In the genomic region with DNA sequence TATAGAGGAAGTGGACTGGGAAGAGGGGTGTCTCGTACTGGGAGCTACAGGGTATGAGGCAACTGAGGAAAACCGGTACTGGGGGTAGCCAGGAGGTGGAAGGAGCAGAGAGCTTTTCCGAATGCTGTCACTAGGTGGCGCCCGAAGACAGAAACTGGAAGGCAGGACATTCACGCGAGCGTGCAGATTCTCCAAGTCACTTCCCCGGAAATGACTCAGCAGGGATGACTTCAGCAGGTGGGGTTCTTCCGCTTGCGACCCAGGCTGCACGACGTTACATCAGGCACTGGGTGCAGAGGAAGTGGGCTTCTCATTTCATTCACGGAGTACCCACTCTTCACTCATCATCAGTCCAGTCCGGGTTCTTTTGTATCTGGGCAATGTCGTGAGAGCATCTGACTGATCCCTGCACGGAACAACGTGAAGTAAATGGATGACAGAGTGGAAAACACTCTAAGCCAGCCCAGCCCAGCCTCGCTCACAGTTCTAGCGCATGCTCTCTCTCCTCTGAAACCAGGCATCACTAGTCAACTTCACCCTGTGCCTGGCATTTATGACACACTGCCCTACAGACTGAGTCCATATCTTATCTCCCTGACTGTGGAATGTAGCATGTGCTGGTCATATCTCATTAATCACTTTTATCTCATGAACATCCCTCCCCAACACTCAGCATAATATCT, we compare ENCODE assay signal across 8 mouse cellular contexts. TPM values are rescaled to one million over a fixed set of nuclear protein-coding genes. Genes with fewer than 3 reads are reported as not detected.
A peak's percentile ranks its signal among the peaks of the same experiment; 100 is the strongest.
DNase-seq lines count a peak whose midpoint lies in the region; ATAC-seq lines count a peak whose summit lies in the region.

No protein-coding gene starts in this region.

- H3K9ac ChIP-seq in hindbrain, embryonic 11.5 days (ENCODE audit: low read depth, low read length), result peak overlapping the region; percentile 44; the same call in 1 of the 2 replicates

- H3K9me3 ChIP-seq in hindbrain, embryonic 11.5 days (ENCODE audit: control insufficient read depth, low read length), result no peaks in the 10 kb centered on the region

- ATAC-seq in frontal cortex, adult (ENCODE audit: low TSS enrichment), result peak; percentile 99
- peak; percentile 65 for ATAC-seq in hindbrain, embryonic 11.5 days (ENCODE audit: low FRiP score)

- H3K27ac ChIP-seq in hindbrain, embryonic 11.5 days (ENCODE audit: low read depth, low read length), result no peak overlapping the region

- no peaks in the 10 kb centered on the region for H3K36me3 ChIP-seq in hindbrain, embryonic 11.5 days (ENCODE audit: control insufficient read depth, insufficient read depth, low read length)

- H3K27me3 ChIP-seq in hindbrain, embryonic 11.5 days (ENCODE audit: control insufficient read depth, insufficient read depth, low read length), result no peaks in the 10 kb centered on the region

- DNase-seq in MEL-GATA-1-ER (ENCODE audit: extremely low read depth, low read depth), result peak; percentile 94
- peak; percentile 97 for DNase-seq in cerebellum, adult 8-10 months
- peak; percentile 94 for DNase-seq in hindbrain, embryonic 11.5 days (ENCODE audit: low spot score)
- DNase-seq in layer of hippocampus, postnatal 10 days (ENCODE audit: low spot score in 2 of 2), result peak; percentile 99
- peak; percentile 95 for DNase-seq in lung, postnatal 10 days
- peak; percentile 91 for DNase-seq in ovary, postnatal 36 days (ENCODE audit: low spot score)
- DNase-seq in thymus, postnatal 25 days, result peak; percentile 97

- no peaks in the 10 kb centered on the region for H3K4me1 ChIP-seq in hindbrain, embryonic 11.5 days (replicated peaks; ENCODE audit: control insufficient read depth, insufficient read depth, low read length)

- 20% methylated on average over 20 of the region's 20 CpGs for WGBS in hindbrain, embryonic 11.5 days

- H3K4me3 ChIP-seq in hindbrain, embryonic 11.5 days (ENCODE audit: low read depth, low read length), result peak overlapping the region; percentile 17

- H3K4me2 ChIP-seq in hindbrain, embryonic 11.5 days (replicated peaks; ENCODE audit: low read depth, low read length), result peak overlapping the region; percentile 47

RNA-seq across cellular contexts. Expression of a gene that starts 18.3 kb away (rescaled TPM):
- 0.06 and 0.19 TPM in 2 replicates for polyA plus RNA-seq in hindbrain, embryonic 11.5 days (2014; fragmentation: Nextera tagmentation; extraction: Ambion mirVana)
- total RNA-seq in layer of hippocampus, postnatal 10 days (2021), result not detected

RNA-seq across cellular contexts. Expression of a gene that starts 31.6 kb away (rescaled TPM):
- 0.49 and 0.51 TPM in 2 replicates for polyA plus RNA-seq in hindbrain, embryonic 11.5 days (2014; fragmentation: Nextera tagmentation; extraction: Ambion mirVana)
- 1 to 10 TPM; 1.9 to 2.2 TPM for total RNA-seq in layer of hippocampus, postnatal 10 days (2021)
